Mouse (Mus musculus) intestine, embryonic 14.5 days (tissue): Measurements from ENCODE around the gene Trappc11. TPM values are rescaled to one million over a fixed set of nuclear protein-coding genes. Genes with fewer than 3 reads are reported as not detected.

Source experiments
- ATAC-seq: fragments of 200-750 bp; cut with Nextera tagmentation; replicated peaks from 2 replicates; pipeline ENCODE4 v1.8.0; 2017; ENCODE audit warnings: low read depth, moderate number of reproducible peaks, moderate TSS enrichment, moderate library complexity; ENCODE audit not compliant: low FRiP score, low TSS enrichment
- DNase-seq: peaks from one replicate; pipeline ENCODE4 v3.0.0-alpha.2; 2018; ENCODE audit warnings: low spot score
- H3K27ac ChIP-seq: fragments of 300-500 bp; sonication (generic); 2 replicates; pipeline ENCODE4 v1.5.1; 2014; ENCODE audit warnings: low read depth, mild to moderate bottlenecking, control low read depth
- H3K27me3 ChIP-seq: fragments of 300-500 bp; sonication (generic); replicated peaks from 2 replicates; pipeline ENCODE4 v1.6.1; 2014; ENCODE audit warnings: low read length, control low read depth; ENCODE audit not compliant: control insufficient read depth, insufficient read depth
- H3K36me3 ChIP-seq: fragments of 300-500 bp; sonication (generic); 2 replicates; pipeline ENCODE4 v1.6.1; 2014; ENCODE audit warnings: low read length, control low read depth; ENCODE audit not compliant: control insufficient read depth, insufficient read depth
- H3K4me1 ChIP-seq: fragments of 300-500 bp; sonication (generic); replicated peaks from 2 replicates; pipeline ENCODE4 v1.6.1; 2014; ENCODE audit warnings: low read length, control low read depth, mixed read lengths; ENCODE audit not compliant: control insufficient read depth, insufficient read depth
- H3K4me2 ChIP-seq: fragments of 300-500 bp; sonication (generic); 2 replicates; pipeline ENCODE4 v1.6.1; 2014; ENCODE audit warnings: low read length
- H3K4me3 ChIP-seq: fragments of 300-500 bp; sonication (generic); 2 replicates; pipeline ENCODE4 v1.5.1; 2014; ENCODE audit warnings: low read depth, low read length, control low read depth, mixed read lengths
- H3K9ac ChIP-seq: fragments of 300-500 bp; sonication (generic); 2 replicates; pipeline ENCODE4 v1.6.1; 2014; ENCODE audit warnings: mild to moderate bottlenecking, low read length
- H3K9me3 ChIP-seq: fragments of 300-500 bp; sonication (generic); 2 replicates; pipeline ENCODE4 v1.6.1; 2016; ENCODE audit warnings: low read length, control low read depth; ENCODE audit not compliant: control insufficient read depth
- WGBS: fragments of 180-500 bp; shearing (Covaris S2); extraction: QIAGEN DNeasy Blood & Tissue Kit; methylation state at CpG from one replicate; pipeline ENCODE4 v1.1.7; 2014; 5-methylcytosine and 5-hydroxymethylcytosine counted together
- polyA plus RNA-seq: library from polyadenylated mRNA; unstranded; fragments of >200 nt; fragmentation: Nextera tagmentation; extraction: Ambion mirVana; gene quantifications from 2 replicates; pipeline ENCODE4 v1.2.1, GENCODE M21; 2014

Trappc11 gene
- polyA plus RNA-seq, 1 experiment from 2014 or later: 28.6 TPM

- H3K4me1 ChIP-seq: no peaks in the 10 kb centered on the region
- DNase-seq (no peak), ATAC-seq (no peak)
- H3K9me3 ChIP-seq: no peaks in the 10 kb centered on the region
- no peak overlapping the region for H3K4me3 ChIP-seq
- no peak overlapping the region for H3K27ac ChIP-seq
- no peak overlapping the region for H3K4me2 ChIP-seq
- 96% methylated on average over 13 of the region's 13 CpGs for WGBS
- no peak overlapping the region for H3K9ac ChIP-seq
- H3K36me3 ChIP-seq: peaks cover 83% of the 10 kb centered on the region
- H3K27me3 ChIP-seq: no peaks in the 10 kb centered on the region
Measured at GRCm38 (mm10) chr8:47502546-47502945, 30.7 kb downstream of the Trappc11 start.

- H3K27ac ChIP-seq: no peak overlapping the region
- ATAC-seq (no peak), DNase-seq (no peak)
- no peak overlapping the region for H3K4me3 ChIP-seq
- peaks cover 83% of the 10 kb centered on the region for H3K36me3 ChIP-seq
- 71% methylated on average over 2 of the region's 2 CpGs for WGBS
- no peaks in the 10 kb centered on the region for H3K27me3 ChIP-seq
- H3K9me3 ChIP-seq: no peaks in the 10 kb centered on the region
- H3K4me1 ChIP-seq: no peaks in the 10 kb centered on the region
- no peak overlapping the region for H3K9ac ChIP-seq
- no peak overlapping the region for H3K4me2 ChIP-seq
Measured at GRCm38 (mm10) chr8:47501994-47502393, 31.3 kb downstream of the Trappc11 start.

GRCm38 (mm10) chr8:47495428-47495827 is 37.8 kb downstream of the Trappc11 start:
- Histone ChIP-seq H3K9me3 (no peaks in the 10 kb centered on the region), H3K36me3 (peaks cover 81% of the 10 kb centered on the region), H3K27me3 (no peaks in the 10 kb centered on the region), H3K4me3 (no peak overlapping the region), H3K27ac (no peak overlapping the region), H3K4me2 (no peak overlapping the region), H3K4me1 (no peaks in the 10 kb centered on the region), H3K9ac (no peak overlapping the region)
- ATAC-seq: no peak
- no peak for DNase-seq
- WGBS: 80% methylated on average over 6 of the region's 6 CpGs

GRCm38 (mm10) chr8:47494602-47495153 is 38.6 kb downstream of the Trappc11 start:
- Histone ChIP-seq H3K36me3 (peaks cover 86% of the 10 kb centered on the region), H3K9me3 (no peaks in the 10 kb centered on the region), H3K4me2 (no peak overlapping the region), H3K9ac (no peak overlapping the region), H3K4me1 (no peaks in the 10 kb centered on the region), H3K27ac (no peak overlapping the region), H3K27me3 (no peaks in the 10 kb centered on the region), H3K4me3 (no peak overlapping the region)
- WGBS: 56% methylated on average over 12 of the region's 12 CpGs
- no peak; the same call in 1 of the 2 replicates for ATAC-seq
- no peak for DNase-seq

GRCm38 (mm10) chr8:47493106-47493505 is 40.2 kb downstream of the Trappc11 start:
- no peak overlapping the region for H3K27ac ChIP-seq
- DNase-seq (no peak), ATAC-seq (no peak)
- peaks cover 82% of the 10 kb centered on the region for H3K36me3 ChIP-seq
- no peak overlapping the region for H3K4me3 ChIP-seq
- H3K4me1 ChIP-seq: no peaks in the 10 kb centered on the region
- H3K9me3 ChIP-seq: no peaks in the 10 kb centered on the region
- H3K9ac ChIP-seq: no peak overlapping the region
- 87% methylated on average over 12 of the region's 12 CpGs for WGBS
- no peak overlapping the region for H3K4me2 ChIP-seq
- H3K27me3 ChIP-seq: no peaks in the 10 kb centered on the region

- H3K4me1 ChIP-seq: no peaks in the 10 kb centered on the region
- H3K4me3 ChIP-seq: no peak overlapping the region
- H3K4me2 ChIP-seq: no peak overlapping the region
- DNase-seq (no peak), ATAC-seq (no peak)
- H3K9ac ChIP-seq: no peak overlapping the region
- H3K27ac ChIP-seq: no peak overlapping the region
- peaks cover 32% of the 10 kb centered on the region for H3K36me3 ChIP-seq
- WGBS: 86% methylated on average over 3 of the region's 3 CpGs
- H3K27me3 ChIP-seq: no peaks in the 10 kb centered on the region
- H3K9me3 ChIP-seq: 0 out of 2 replicates have a peak, but pooled peaks cover 2% of the 10 kb centered on the region
Measured at GRCm38 (mm10) chr8:47487231-47487630, 46.0 kb downstream of the Trappc11 start.

- Histone ChIP-seq H3K27ac (no peak overlapping the region), H3K36me3 (peaks cover 3% of the 10 kb centered on the region; the same call in 1 of the 2 replicates), H3K4me3 (no peak overlapping the region), H3K9me3 (0 out of 2 replicates have a peak, but pooled peaks cover 2% of the 10 kb centered on the region), H3K4me1 (0 out of 2 replicates have a peak, but pooled peaks cover 2% of the 10 kb centered on the region), H3K9ac (no peak overlapping the region), H3K4me2 (no peak overlapping the region), H3K27me3 (no peaks in the 10 kb centered on the region)
- no peak for ATAC-seq
- DNase-seq: peak; percentile 55
- 70% methylated on average over 12 of the region's 12 CpGs for WGBS
Measured at GRCm38 (mm10) chr8:47482354-47483071, 50.8 kb downstream of the Trappc11 start.

- Histone ChIP-seq H3K36me3 (no peaks in the 10 kb centered on the region), H3K4me2 (no peak overlapping the region), H3K27me3 (no peaks in the 10 kb centered on the region), H3K4me1 (0 out of 2 replicates have a peak, but pooled peaks cover 2% of the 10 kb centered on the region), H3K27ac (no peak overlapping the region), H3K4me3 (no peak overlapping the region), H3K9me3 (no peaks in the 10 kb centered on the region), H3K9ac (no peak overlapping the region)
- 97% methylated on average over 7 of the region's 7 CpGs for WGBS
- ATAC-seq (no peak), DNase-seq (no peak)
Measured at GRCm38 (mm10) chr8:47480039-47480438, 53.2 kb downstream of the Trappc11 start.

- Histone ChIP-seq H3K27ac (no peak overlapping the region), H3K4me3 (no peak overlapping the region), H3K9ac (no peak overlapping the region), H3K4me1 (no peaks in the 10 kb centered on the region), H3K9me3 (no peaks in the 10 kb centered on the region), H3K36me3 (no peaks in the 10 kb centered on the region), H3K4me2 (no peak overlapping the region), H3K27me3 (no peaks in the 10 kb centered on the region)
- DNase-seq (no peak), ATAC-seq (no peak)
- WGBS: 73% methylated on average over 10 of the region's 10 CpGs
Measured at GRCm38 (mm10) chr8:47461650-47462049, 71.6 kb downstream of the Trappc11 start.
